Mouse (Mus musculus) liver, embryonic 16.5 days (tissue): ENCODE results near the gene Gm3182. TPM values are rescaled to one million over a fixed set of nuclear protein-coding genes. Genes with fewer than 3 reads are reported as not detected.
"Not testable (repeated sequence)": the region's sequence is repeated elsewhere in the genome, so short reads cannot be mapped to it uniquely, and the experiment has no call there.

Experiments used
- ATAC-seq: fragments of 200-750 bp; cut with Nextera tagmentation; 2 replicates; pipeline ENCODE4 v1.8.0; 2017; ENCODE audit warnings: low read depth, mild to moderate bottlenecking, moderate number of reproducible peaks, moderate library complexity
- H3K27ac ChIP-seq: fragments of 300-500 bp; sonication (generic); 2 replicates; pipeline ENCODE4 v1.5.1; 2014; ENCODE audit warnings: mild to moderate bottlenecking, low read length
- H3K27me3 ChIP-seq: fragments of 300-500 bp; sonication (generic); 2 replicates; pipeline ENCODE4 v1.6.1; 2014; ENCODE audit warnings: low read depth, low read length, mixed read lengths; ENCODE audit not compliant: control insufficient read depth, insufficient read depth
- H3K36me3 ChIP-seq: fragments of 300-500 bp; sonication (generic); 2 replicates; pipeline ENCODE4 v1.6.1; 2014; ENCODE audit warnings: mild to moderate bottlenecking; ENCODE audit not compliant: control insufficient read depth, insufficient read depth
- H3K4me1 ChIP-seq: fragments of 300-500 bp; sonication (generic); 2 replicates; pipeline ENCODE4 v1.6.1; 2014; ENCODE audit warnings: low read depth, low read length, mixed read lengths; ENCODE audit not compliant: control insufficient read depth
- H3K4me2 ChIP-seq: fragments of 300-500 bp; sonication (generic); 2 replicates; pipeline ENCODE4 v1.6.1; 2014; ENCODE audit warnings: low read depth, low read length, mixed read lengths
- H3K4me3 ChIP-seq: fragments of 300-500 bp; sonication (generic); 2 replicates; pipeline ENCODE4 v1.5.1; 2014; ENCODE audit warnings: low read depth, mild to moderate bottlenecking, low read length
- H3K9ac ChIP-seq: fragments of 300-500 bp; sonication (generic); 2 replicates; pipeline ENCODE4 v1.6.1; 2014; ENCODE audit warnings: low read depth, low read length
- H3K9me3 ChIP-seq: fragments of 300-500 bp; sonication (generic); replicated peaks from 2 replicates; pipeline ENCODE4 v1.6.1; 2016; ENCODE audit warnings: low read length; ENCODE audit not compliant: control insufficient read depth
- WGBS: fragments of 180-500 bp; shearing (Covaris S2); extraction: QIAGEN DNeasy Blood & Tissue Kit; methylation state at CpG from one replicate; pipeline ENCODE4 v1.1.7; 2014; ENCODE audit not compliant: insufficient replicate concordance; 5-methylcytosine and 5-hydroxymethylcytosine counted together
- polyA plus RNA-seq: library from polyadenylated mRNA; unstranded; fragments of >200 nt; fragmentation: Nextera tagmentation; extraction: Ambion mirVana; gene quantifications from 2 replicates; pipeline ENCODE4 v1.2.1, GENCODE M21; 2015

The Gm3182 gene
- polyA plus RNA-seq: not detected in 2 replicates

DNA sequence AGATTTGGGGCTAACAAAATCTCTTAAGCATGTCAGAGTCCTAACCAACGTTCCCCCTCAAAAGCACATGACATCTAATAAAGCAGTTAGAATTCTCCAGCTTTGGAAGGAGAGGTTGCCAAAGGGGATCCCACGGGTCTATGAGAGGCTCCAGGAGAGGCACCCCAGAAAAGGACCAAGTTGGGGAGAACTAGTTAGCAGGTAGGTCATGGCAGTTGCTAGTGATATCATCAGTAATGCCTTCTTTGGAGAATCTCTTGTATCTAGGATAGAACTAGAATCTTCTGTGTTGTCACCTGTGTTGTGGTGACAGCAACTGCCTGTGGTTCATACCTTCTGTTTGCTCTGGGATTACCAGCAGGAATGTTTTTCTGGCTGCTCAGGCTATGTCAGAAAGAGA is at the start of gene Gm3182:
Gm3182 (plus strand) TSS at position 301 of the 400 bp plus-strand sequence.
- H3K9ac ChIP-seq, H3K36me3 ChIP-seq, H3K27me3 ChIP-seq, H3K9me3 ChIP-seq, H3K4me1 ChIP-seq, H3K4me2 ChIP-seq, H3K27ac ChIP-seq, H3K4me3 ChIP-seq, ATAC-seq: not testable (repeated sequence)
- no CpG with 5 or more reads among the region's 2 CpGs for WGBS

DNA sequence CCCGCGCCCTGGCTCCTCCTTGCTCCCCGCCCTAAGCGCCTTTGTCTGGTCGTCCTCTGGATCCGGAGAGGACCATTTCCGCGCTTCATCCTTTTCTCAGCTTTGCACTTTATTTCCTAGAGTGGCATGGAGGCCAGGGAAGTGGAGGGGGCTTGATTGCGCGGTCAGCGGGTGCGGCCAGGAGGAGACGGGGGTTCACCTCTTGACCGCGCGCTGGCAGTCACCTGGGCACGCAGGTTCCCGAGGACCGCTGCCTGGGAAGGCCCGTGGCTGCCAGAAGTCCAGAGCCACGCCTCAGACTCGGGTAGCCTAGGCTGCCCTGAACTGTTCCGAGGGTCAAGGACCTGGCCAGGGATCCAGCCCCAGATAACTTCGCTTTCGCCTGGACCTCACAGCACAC is 17.9 kb downstream of the Gm3182 start:
- H3K4me1 ChIP-seq, H3K27me3 ChIP-seq, H3K27ac ChIP-seq, H3K36me3 ChIP-seq, ATAC-seq, H3K4me2 ChIP-seq, H3K4me3 ChIP-seq, H3K9me3 ChIP-seq, H3K9ac ChIP-seq: not testable (repeated sequence)
- 2% methylated on average over 14 of the region's 25 CpGs for WGBS

Other genes with a start within 250 kb of the Gm3182 start
- not detected in 2 replicates for gene Gm3138, start 232.1 kb upstream of the Gm3182 start, polyA plus RNA-seq
- not detected in 2 replicates for gene Gm3149, start 164.5 kb upstream of the Gm3182 start, polyA plus RNA-seq
- gene 2610042L04Rik, start 147.0 kb upstream of the Gm3182 start, polyA plus RNA-seq: not detected in 2 replicates
- not detected in 2 replicates for gene Gm3159, start 84.2 kb upstream of the Gm3182 start, polyA plus RNA-seq
- not detected in 2 replicates for gene Gm3164, start 66.3 kb upstream of the Gm3182 start, polyA plus RNA-seq
- not detected in 2 replicates for gene Gm3173, start 50.8 kb upstream of the Gm3182 start, polyA plus RNA-seq
- not detected in 2 replicates for gene Gm3047, start 73.7 kb downstream of the Gm3182 start, polyA plus RNA-seq
- gene Gm8159, start 150.6 kb downstream of the Gm3182 start, polyA plus RNA-seq: not detected in 2 replicates
- not detected in 2 replicates for gene Gm3239, start 182.4 kb downstream of the Gm3182 start, polyA plus RNA-seq
- gene Gm7876, start 227.5 kb downstream of the Gm3182 start, polyA plus RNA-seq: not detected in 2 replicates
- not detected in 2 replicates for gene Gm3252, start 245.0 kb downstream of the Gm3182 start, polyA plus RNA-seq